Comparison of ENCODE assay signal across 13 mouse cellular contexts in the genomic region with DNA sequence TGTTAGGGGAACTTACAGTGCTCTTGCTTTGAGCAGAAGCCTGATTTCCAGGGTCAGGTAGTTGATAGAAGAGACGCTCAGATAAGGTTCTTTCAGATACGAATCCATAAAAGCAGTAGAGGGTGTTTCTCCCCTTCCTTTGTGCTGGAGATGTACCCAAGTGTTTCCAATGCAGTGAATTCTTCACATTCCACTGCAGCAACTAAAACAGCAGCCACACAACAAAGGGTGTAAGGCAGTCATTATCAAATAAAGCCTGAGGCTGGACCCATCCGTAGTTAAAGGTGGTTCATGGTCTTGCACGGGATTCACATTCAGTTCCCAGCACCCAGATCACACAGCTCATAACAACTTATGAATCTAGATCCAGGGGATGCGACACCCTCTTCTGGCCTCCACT.
"Had no signal": no experiment of that assay in that cellular context is flagged by ENCODE, and none has a peak within 500 bp of the region (broad histone marks: within the 10 kb centered on the region; RNA-seq: fewer than 3 reads in every experiment).

No protein-coding gene starts in this region.

- DNase-seq: gastrocnemius, postnatal 14 days; gastrocnemius, postnatal 36 days; heart, adult 18-20 months; heart, postnatal 14 days; heart, postnatal 36 days; kidney, adult 11 months; kidney, adult 2 months; kidney, adult 9 months; kidney, postnatal 14 days; kidney, postnatal 36 days; layer of hippocampus, postnatal 36 days; liver; liver, embryonic 13.5 days had no signal
